Mouse (Mus musculus) ES-E14 (cell line): ENCODE results near the gene E130208F15Rik. TPM values are rescaled to one million over a fixed set of nuclear protein-coding genes. Genes with fewer than 3 reads are reported as not detected.

Experiments
- DNase-seq: peaks from one replicate; pipeline ENCODE4 v3.0.0-alpha.2; 2013; ENCODE audit warnings: low read depth, low spot score
- H3K27ac ChIP-seq: 2 replicates; pipeline ENCODE4 v1.5.1; 2012; ENCODE audit warnings: low read depth, mild to moderate bottlenecking, low read length, moderate library complexity, mixed read lengths; ENCODE audit not compliant: poor library complexity, insufficient read depth, severe bottlenecking
- H3K36me3 ChIP-seq: 2 replicates; pipeline ENCODE4 v1.6.1; 2012; ENCODE audit warnings: mild to moderate bottlenecking, low read length, moderate library complexity, mixed read lengths; ENCODE audit not compliant: control insufficient read depth, poor library complexity, insufficient read depth, severe bottlenecking
- H3K4me1 ChIP-seq, 2 experiments: fragments of 150-350 bp in 1 of 2; sonication (generic) in 1 of 2; 2 replicates each; pipeline ENCODE4 v1.6.1; 2012; ENCODE audit warnings: low read length in 2 of 2, mild to moderate bottlenecking in 1 of 2, mixed read lengths in 1 of 2; ENCODE audit not compliant: control insufficient read depth in 2 of 2, insufficient read depth in 2 of 2, poor library complexity in 1 of 2
- H3K4me3 ChIP-seq, 2 experiments: fragments of 150-350 bp in 1 of 2; sonication (generic) in 1 of 2; 2 replicates each; pipeline ENCODE4 v1.5.1; 2012; ENCODE audit warnings: low read length in 2 of 2, low read depth in 1 of 2, mild to moderate bottlenecking in 1 of 2, mixed read lengths in 1 of 2; ENCODE audit not compliant: insufficient read depth in 1 of 2, poor library complexity in 1 of 2, severe bottlenecking in 1 of 2
- H3K9ac ChIP-seq: 2 replicates; pipeline ENCODE4 v1.6.1; 2012; ENCODE audit warnings: low read depth, mild to moderate bottlenecking, low read length, mixed read lengths; ENCODE audit not compliant: poor library complexity, insufficient read depth, severe bottlenecking
- H3K9me3 ChIP-seq: fragments of 150-350 bp; sonication (generic); 2 replicates; pipeline ENCODE4 v1.6.1; 2012; ENCODE audit warnings: low read depth, mild to moderate bottlenecking, low read length; ENCODE audit not compliant: control insufficient read depth, insufficient read depth
- CHD2 ChIP-seq: IDR thresholded peaks from 2 replicates; pipeline ENCODE4 v1.6.1; 2014; ENCODE audit warnings: mild to moderate bottlenecking, low read depth, low read length, inconsistent platforms
- HCFC1 ChIP-seq: IDR thresholded peaks from 2 replicates; pipeline ENCODE4 v1.6.1; 2012; ENCODE audit warnings: low read length, inconsistent platforms, borderline replicate concordance; ENCODE audit not compliant: insufficient read depth
- MAFK ChIP-seq: IDR thresholded peaks from 2 replicates; pipeline ENCODE4 v1.6.1; 2014; ENCODE audit warnings: mild to moderate bottlenecking, low read depth, low read length, inconsistent platforms; ENCODE audit not compliant: insufficient read depth
- ZC3H11A ChIP-seq: IDR thresholded peaks from 2 replicates; pipeline ENCODE4 v1.6.1; 2012; ENCODE audit warnings: low read depth, mild to moderate bottlenecking, inconsistent platforms, low read length, borderline replicate concordance
- ZNF384 ChIP-seq: IDR thresholded peaks from 2 replicates; pipeline ENCODE4 v1.6.1; 2012; ENCODE audit warnings: low read depth, low read length, inconsistent platforms
- in situ Hi-C, 2 experiments: fragments of 600-800 bp; cut with MboI; formaldehyde crosslinking; loops; one replicate each; pipeline ENCODE4 v1.15.1; 2025; ENCODE audit warnings: low sequenced_read_pairs in 2 of 2, inconsistent platforms in 1 of 2; ENCODE audit not compliant: unreplicated experiment in 2 of 2
- total RNA-seq: library from RNA; depleted of rRNA; stranded (reverse); fragments of 300-350 nt; gene quantifications from 2 replicates; pipeline ENCODE4 v1.2.3, GENCODE M21; 2012

E130208F15Rik gene
- total RNA-seq, 1 experiment, result 1.9 TPM

DNA sequence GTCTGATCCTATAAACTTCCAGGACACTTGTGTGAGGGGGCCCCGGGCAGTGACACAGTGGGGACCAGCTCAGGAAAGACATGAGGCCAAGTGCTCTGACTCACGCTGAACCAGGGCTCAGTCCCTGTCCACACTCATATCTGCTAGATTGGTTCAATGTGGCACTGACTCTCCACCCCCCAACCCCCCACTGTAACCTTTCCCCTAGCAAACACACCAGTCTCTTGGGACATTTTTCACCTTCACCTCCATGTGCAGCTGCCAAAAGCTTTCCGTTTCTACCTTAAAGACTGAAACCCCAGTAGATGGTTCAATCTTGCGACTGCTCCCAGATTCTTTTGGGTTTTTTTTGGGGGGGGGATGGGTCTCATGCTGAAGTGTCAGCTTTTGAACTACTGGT is 32.5 kb downstream of the E130208F15Rik start:
- in situ Hi-C loops, result no loop called here
- TF ChIP-seq ZNF384 (no peak), CHD2 (no peak), MAFK (no peak), HCFC1 (no peak), ZC3H11A (no peak)
- Histone ChIP-seq H3K4me1 (peaks cover 0 to 13% of the 10 kb centered on the region in 2 experiments; a peak in 2 of 4 replicates), H3K27ac (no peak overlapping the region), H3K9me3 (no peaks in the 10 kb centered on the region), H3K4me3 (no peak overlapping the region), H3K9ac (no peak overlapping the region), H3K36me3 (no peaks in the 10 kb centered on the region)
- DNase-seq, result no peak

DNA sequence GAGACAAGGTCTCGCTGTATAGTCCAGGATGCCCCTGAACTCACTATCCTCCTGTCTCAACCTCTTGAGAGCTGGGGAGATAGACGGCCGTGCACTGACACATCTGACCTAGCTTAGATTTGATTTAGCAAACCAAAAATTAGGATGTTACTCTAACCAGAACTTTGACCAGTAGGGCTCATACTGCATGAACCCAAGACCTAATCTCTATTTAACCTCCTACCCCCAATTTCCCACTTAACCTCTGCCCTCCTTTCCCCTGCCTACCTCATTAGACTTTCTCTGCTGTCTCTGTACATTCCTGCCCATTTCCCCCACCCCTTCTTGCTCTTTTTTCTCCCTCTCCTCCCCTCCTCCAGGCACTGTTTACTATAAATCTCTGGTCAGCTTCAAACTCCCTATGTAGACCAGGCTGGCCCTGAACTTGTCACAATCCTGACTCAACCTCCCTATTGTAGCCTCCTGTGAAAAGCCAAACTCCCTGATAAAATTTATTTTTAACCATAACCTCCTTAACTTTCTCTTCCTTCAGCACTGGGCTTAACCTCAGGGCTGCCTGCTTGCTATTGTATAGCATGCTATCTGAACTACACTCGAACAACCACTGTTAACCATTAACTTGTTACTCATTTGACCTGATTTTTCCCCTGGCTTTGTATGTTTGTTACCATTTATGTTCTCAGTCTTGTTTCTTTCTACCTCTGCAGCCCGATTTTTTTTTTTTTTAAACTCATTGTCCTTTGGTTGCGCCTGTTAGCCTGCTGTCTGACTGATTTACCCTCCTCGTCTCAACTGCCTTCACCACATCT is 37.0 kb downstream of the E130208F15Rik start:
- H3K27ac ChIP-seq, result no peak overlapping the region
- no peak overlapping the region for H3K9ac ChIP-seq
- H3K36me3 ChIP-seq, result no peaks in the 10 kb centered on the region
- in situ Hi-C loops, result no loop called here
- no peak for DNase-seq
- H3K4me1 ChIP-seq, result peaks cover 0 to 15% of the 10 kb centered on the region in 2 experiments; a peak in 2 of 4 replicates
- TF ChIP-seq MAFK, result no peak
- TF ChIP-seq ZNF384, result no peak
- TF ChIP-seq ZC3H11A, result no peak
- TF ChIP-seq HCFC1, result no peak
- no peak for TF ChIP-seq CHD2
- no peaks in the 10 kb centered on the region for H3K9me3 ChIP-seq
- no peak overlapping the region for H3K4me3 ChIP-seq

GRCm38 (mm10) chr7:30359276-30359865 is 37.8 kb downstream of the E130208F15Rik start:
- H3K4me1 ChIP-seq, result peaks cover 2 to 18% of the 10 kb centered on the region in 2 experiments; a peak in 2 of 4 replicates
- in situ Hi-C loops, result no loop called here
- no peak for DNase-seq
- H3K36me3 ChIP-seq, result no peaks in the 10 kb centered on the region
- no peak overlapping the region for H3K9ac ChIP-seq
- no peaks in the 10 kb centered on the region for H3K9me3 ChIP-seq
- TF ChIP-seq MAFK (no peak), ZNF384 (no peak), HCFC1 (no peak), ZC3H11A (no peak), CHD2 (no peak)
- H3K27ac ChIP-seq, result no peak overlapping the region
- H3K4me3 ChIP-seq, result peak overlapping the region; percentile 42 to 45; a peak in 3 of 4 replicates

GRCm38 (mm10) chr7:30360028-30360427 is 38.5 kb downstream of the E130208F15Rik start:
- no peak overlapping the region for H3K27ac ChIP-seq
- H3K4me3 ChIP-seq, result peak overlapping the region; percentile 42 to 45; a peak in 3 of 4 replicates
- H3K9me3 ChIP-seq, result no peaks in the 10 kb centered on the region
- H3K9ac ChIP-seq, result no peak overlapping the region
- in situ Hi-C loops, result no loop called here
- no peak for DNase-seq
- H3K36me3 ChIP-seq, result no peaks in the 10 kb centered on the region
- peaks cover 2 to 18% of the 10 kb centered on the region in 2 experiments; a peak in 2 of 4 replicates for H3K4me1 ChIP-seq
- TF ChIP-seq ZNF384, result no peak
- no peak for TF ChIP-seq CHD2
- no peak for TF ChIP-seq HCFC1
- no peak for TF ChIP-seq ZC3H11A
- TF ChIP-seq MAFK, result no peak
